Mouse (Mus musculus): Measurements from ENCODE around the gene Wdr91.

GRCm38 (mm10) chr6:34870724-34871123 lies 40.0 kb downstream of the Wdr91 start:
- TF ChIP-seq EP300 (IDR thresholded peaks at IDR 0.05; ENCODE audit: low read depth) (no peak), CTCF (IDR thresholded peaks at IDR 0.05; ENCODE audit: low read depth) (no peak)

Measured in liver, embryonic 14.5 days (tissue).